Mouse (Mus musculus) spleen, adult 2 months (tissue): Measurements from ENCODE around the gene Armc9. TPM values are rescaled to one million over a fixed set of nuclear protein-coding genes. Genes with fewer than 3 reads are reported as not detected.

Experiments
- DNase-seq, 2 experiments: peaks; one replicate each; pipeline versions ENCODE4 v3.0.0 to v3.0.0-alpha.2; 2012 to 2021; ENCODE audit warnings: low spot score in 2 of 2, low read depth in 1 of 2
- H3K27ac ChIP-seq: fragments of 200-500 bp; 2 replicates; pipeline ENCODE4 v1.5.1; 2012; ENCODE audit warnings: low read length, inconsistent platforms; ENCODE audit not compliant: insufficient read depth
- H3K27me3 ChIP-seq: fragments of 200-500 bp; 2 replicates; pipeline ENCODE4 v1.6.1; 2012; ENCODE audit warnings: mild to moderate bottlenecking, moderate library complexity, low read length, inconsistent platforms; ENCODE audit not compliant: control insufficient read depth, insufficient read depth
- H3K36me3 ChIP-seq: fragments of 200-500 bp; 2 replicates; pipeline ENCODE4 v1.6.1; 2012; ENCODE audit warnings: mild to moderate bottlenecking, low read length, inconsistent platforms; ENCODE audit not compliant: control insufficient read depth, insufficient read depth
- H3K4me1 ChIP-seq: fragments of 200-500 bp; 2 replicates; pipeline ENCODE4 v1.6.1; 2011; ENCODE audit warnings: inconsistent platforms; ENCODE audit not compliant: control insufficient read depth, insufficient read depth, insufficient read length
- H3K4me3 ChIP-seq: fragments of 200-500 bp; 2 replicates; pipeline ENCODE4 v1.5.1; 2011; ENCODE audit warnings: mild to moderate bottlenecking, inconsistent platforms; ENCODE audit not compliant: insufficient read depth, insufficient read length; ENCODE audit errors: extremely low read depth
- CTCF ChIP-seq: fragments of 200-500 bp; IDR thresholded peaks from 2 replicates; pipeline ENCODE4 v1.5.1; 2011; ENCODE audit warnings: mild to moderate bottlenecking, inconsistent platforms; ENCODE audit not compliant: insufficient read depth, insufficient read length, insufficient replicate concordance; ENCODE audit errors: extremely low read depth
- POLR2A ChIP-seq: fragments of 200-500 bp; IDR thresholded peaks from 2 replicates; pipeline ENCODE4 v1.6.1; 2011; ENCODE audit warnings: low read depth, low read length, inconsistent platforms
- WGBS: fragments of 180-500 bp; shearing (Covaris S2); methylation state at CpG from one replicate; pipeline ENCODE4 v1.1.7; 2018; 5-methylcytosine and 5-hydroxymethylcytosine counted together
- polyA plus RNA-seq: library from polyadenylated mRNA; depleted of rRNA; stranded (reverse); fragments of >200 nt; gene quantifications from 2 replicates; pipeline ENCODE4 v1.2.3, GENCODE M21; 2012

The Armc9 gene
- polyA plus RNA-seq, 1 experiment = 2.7 TPM

GRCm38 (mm10) chr1:86150929-86151328 is 3.7 kb upstream of the Armc9 start:
- Histone ChIP-seq H3K36me3 (no peaks in the 10 kb centered on the region), H3K4me1 (peaks cover 2% of the 10 kb centered on the region; the same call in 1 of the 2 replicates), H3K27ac (no peak overlapping the region), H3K4me3 (no peak overlapping the region), H3K27me3 (no peaks in the 10 kb centered on the region)
- no peak for TF ChIP-seq POLR2A
- TF ChIP-seq CTCF = no peak
- no peak for DNase-seq
- 69% methylated on average over 6 of the region's 6 CpGs for WGBS

GRCm38 (mm10) chr1:86151376-86151775 is 3.2 kb upstream of the Armc9 start:
- no peaks in the 10 kb centered on the region for H3K27me3 ChIP-seq
- no peak for TF ChIP-seq CTCF
- no peak for TF ChIP-seq POLR2A
- peaks cover 2% of the 10 kb centered on the region; the same call in 1 of the 2 replicates for H3K4me1 ChIP-seq
- no peaks in the 10 kb centered on the region for H3K36me3 ChIP-seq
- no peak overlapping the region for H3K27ac ChIP-seq
- H3K4me3 ChIP-seq = no peak overlapping the region
- 79% methylated on average over 7 of the region's 7 CpGs for WGBS
- no peak for DNase-seq

- WGBS = 88% methylated on average over 1 of the region's 1 CpGs
- TF ChIP-seq POLR2A (no peak), CTCF (peak; percentile 17; the same call in 1 of the 2 replicates)
- no peak for DNase-seq
- H3K36me3 ChIP-seq = no peaks in the 10 kb centered on the region
- no peak overlapping the region for H3K27ac ChIP-seq
- H3K27me3 ChIP-seq = no peaks in the 10 kb centered on the region
- H3K4me1 ChIP-seq = peaks cover 2% of the 10 kb centered on the region; the same call in 1 of the 2 replicates
- no peak overlapping the region for H3K4me3 ChIP-seq
Measured at GRCm38 (mm10) chr1:86152618-86153017, 2.0 kb upstream of the Armc9 start.

- Histone ChIP-seq H3K27me3 (no peaks in the 10 kb centered on the region), H3K36me3 (no peaks in the 10 kb centered on the region), H3K4me3 (peak overlapping the region; percentile 63), H3K4me1 (peaks cover 2% of the 10 kb centered on the region; the same call in 1 of the 2 replicates), H3K27ac (no peak overlapping the region)
- 0% methylated on average over 18 of the region's 18 CpGs for WGBS
- no peak for TF ChIP-seq POLR2A
- no peak for TF ChIP-seq CTCF
- DNase-seq = no peak
Measured at GRCm38 (mm10) chr1:86154824-86155164, 214 bp downstream of the Armc9 start.

GRCm38 (mm10) chr1:86156075-86156474 is 1.5 kb downstream of the Armc9 start:
- H3K4me3 ChIP-seq = no peak overlapping the region
- no peak overlapping the region for H3K27ac ChIP-seq
- H3K27me3 ChIP-seq = no peaks in the 10 kb centered on the region
- no peak for DNase-seq
- H3K36me3 ChIP-seq = no peaks in the 10 kb centered on the region
- WGBS = 88% methylated on average over 3 of the region's 3 CpGs
- peaks cover 2% of the 10 kb centered on the region; the same call in 1 of the 2 replicates for H3K4me1 ChIP-seq
- TF ChIP-seq CTCF = no peak
- no peak for TF ChIP-seq POLR2A

GRCm38 (mm10) chr1:86156595-86156994 is 2.0 kb downstream of the Armc9 start:
- no peak for DNase-seq
- Histone ChIP-seq H3K36me3 (peaks cover 3% of the 10 kb centered on the region), H3K4me3 (no peak overlapping the region), H3K27me3 (no peaks in the 10 kb centered on the region), H3K4me1 (peaks cover 2% of the 10 kb centered on the region; the same call in 1 of the 2 replicates), H3K27ac (no peak overlapping the region)
- WGBS = 97% methylated on average over 6 of the region's 6 CpGs
- TF ChIP-seq CTCF = no peak
- no peak for TF ChIP-seq POLR2A

- H3K27ac ChIP-seq = no peak overlapping the region
- H3K36me3 ChIP-seq = peaks cover 3% of the 10 kb centered on the region
- H3K27me3 ChIP-seq = no peaks in the 10 kb centered on the region
- DNase-seq = no peak
- WGBS = 80% methylated on average over 6 of the region's 6 CpGs
- no peak for TF ChIP-seq CTCF
- H3K4me1 ChIP-seq = no peaks in the 10 kb centered on the region; the same call in 1 of the 2 replicates
- H3K4me3 ChIP-seq = no peak overlapping the region
Measured at GRCm38 (mm10) chr1:86160059-86160458, 5.5 kb downstream of the Armc9 start.
